Mouse (Mus musculus): ENCODE results near the gene Map3k19.

Gene Map3k19

GRCm38 (mm10) chr1:127854486-127855222, at the start of gene Map3k19:
Gene Map3k19 (minus strand): TSS chr1:127855031.
- in situ Hi-C loops (cut with MboI, MseI) = no loop called here

- in situ Hi-C loops (cut with MboI, MseI) = no loop called here
Measured at GRCm38 (mm10) chr1:127899401-127899800, 44.6 kb upstream of the Map3k19 start.

- in situ Hi-C loops (cut with MboI, MseI) = no loop called here
Measured at GRCm38 (mm10) chr1:127869276-127869675, 14.4 kb upstream of the Map3k19 start.

GRCm38 (mm10) chr1:127868300-127869261, 13.8 kb upstream of the Map3k19 start, which contains the start of gene Rab3gap1:
Gene Rab3gap1 (plus strand): TSS chr1:127868773.
- in situ Hi-C loops (cut with MboI, MseI) = no loop called here

- in situ Hi-C loops (cut with MboI, MseI) = no loop called here
Measured at GRCm38 (mm10) chr1:127863806-127864205, 9.0 kb upstream of the Map3k19 start.

GRCm38 (mm10) chr1:127861900-127862299, 7.1 kb upstream of the Map3k19 start:
- in situ Hi-C loops (cut with MboI, MseI) = no loop called here

- in situ Hi-C loops (cut with MboI, MseI) = no loop called here
Measured at GRCm38 (mm10) chr1:127860492-127860891, 5.7 kb upstream of the Map3k19 start.

GRCm38 (mm10) chr1:127859799-127860400, 5.1 kb upstream of the Map3k19 start:
- in situ Hi-C loops (cut with MboI, MseI) = no loop called here

- in situ Hi-C loops (cut with MboI, MseI) = no loop called here
Measured at GRCm38 (mm10) chr1:127858945-127859648, 4.3 kb upstream of the Map3k19 start.

GRCm38 (mm10) chr1:127850075-127850610, 4.7 kb downstream of the Map3k19 start:
- in situ Hi-C loops (cut with MboI, MseI) = no loop called here

GRCm38 (mm10) chr1:127845472-127845871, 9.4 kb downstream of the Map3k19 start:
- in situ Hi-C loops (cut with MboI, MseI) = no loop called here

GRCm38 (mm10) chr1:127838602-127839001, 16.2 kb downstream of the Map3k19 start:
- in situ Hi-C loops (cut with MboI, MseI) = no loop called here

- in situ Hi-C loops (cut with MboI, MseI) = no loop called here
Measured at GRCm38 (mm10) chr1:127836619-127837018, 18.2 kb downstream of the Map3k19 start.

- in situ Hi-C loops (cut with MboI, MseI) = no loop called here
Measured at GRCm38 (mm10) chr1:127834202-127834601, 20.6 kb downstream of the Map3k19 start.

- in situ Hi-C loops (cut with MboI, MseI) = no loop called here
Measured at GRCm38 (mm10) chr1:127833714-127834113, 21.1 kb downstream of the Map3k19 start.

GRCm38 (mm10) chr1:127830215-127830921, 24.5 kb downstream of the Map3k19 start:
- in situ Hi-C loops (cut with MboI, MseI) = no loop called here

GRCm38 (mm10) chr1:127827325-127827724, 27.5 kb downstream of the Map3k19 start:
- in situ Hi-C loops (cut with MboI, MseI) = loop anchor here in 1 of 2 experiments (5.0 kb wide), 1 partner anchor 85 kb away; no protein-coding TSS in a partner anchor

- in situ Hi-C loops (cut with MboI, MseI) = no loop called here
Measured at GRCm38 (mm10) chr1:127816381-127816780, 38.5 kb downstream of the Map3k19 start.

- in situ Hi-C loops (cut with MboI, MseI) = no loop called here
Measured at GRCm38 (mm10) chr1:127812929-127813328, 41.9 kb downstream of the Map3k19 start.

GRCm38 (mm10) chr1:127808671-127809070, 46.2 kb downstream of the Map3k19 start:
- in situ Hi-C loops (cut with MboI, MseI) = no loop called here
